8 mouse cellular contexts compared by ENCODE assay signal in genomic region chr15:85336301-85336991, GRCm38 (mm10). TPM values are rescaled to one million over a fixed set of nuclear protein-coding genes. Genes with fewer than 3 reads are reported as not detected.
DNase-seq lines count a peak whose midpoint lies in the region; ATAC-seq and TF ChIP-seq lines count a peak whose summit lies in the region.

No protein-coding gene starts in this region.

- H3K4me1 ChIP-seq in lung, embryonic 15.5 days: peaks cover 18% of the 10 kb centered on the region
- H3K4me1 ChIP-seq in olfactory bulb, adult 2 months (ENCODE audit: control insufficient read depth, insufficient read depth, low read length): peaks cover 11% of the 10 kb centered on the region

- H3K27ac ChIP-seq in lung, embryonic 15.5 days: peak overlapping the region; percentile 99
- H3K27ac ChIP-seq in olfactory bulb, adult 2 months (ENCODE audit: insufficient read depth, low read depth, low read length): peak overlapping the region; percentile 100

- WGBS in lung, embryonic 15.5 days: under 1% methylated on average over 54 of the region's 54 CpGs
- WGBS in olfactory bulb, adult 2 months: under 1% methylated on average over 54 of the region's 54 CpGs

- TF ChIP-seq POLR2A in olfactory bulb, adult 2 months (IDR thresholded peaks at IDR 0.05; ENCODE audit: insufficient read depth, low read depth, low read length): peak; percentile 80

- no peaks in the 10 kb centered on the region for H3K27me3 ChIP-seq in lung, embryonic 15.5 days

- H3K4me2 ChIP-seq in lung, embryonic 15.5 days: peak overlapping the region; percentile 76

- peak; percentile 83 to 89 for ATAC-seq in hematopoietic stem cell, adult 5-6 weeks (replicated peaks in 1 of 2; ENCODE audit: insufficient read depth in 1 of 2, low FRiP score in 2 of 2, low TSS enrichment in 1 of 2, low read depth in 1 of 2, poor library complexity in 2 of 2, severe bottlenecking in 2 of 2)
- peak; percentile 95 for ATAC-seq in lung, embryonic 15.5 days (ENCODE audit: borderline replicate concordance, extremely low read depth, low FRiP score, low TSS enrichment)

- peak; percentile 49 for DNase-seq in MEL-GATA-1-ER (ENCODE audit: extremely low read depth, low read depth)
- DNase-seq in cerebellum, adult 8-10 months: peak; percentile 76
- DNase-seq in forelimb bud, embryonic 11.5 days (ENCODE audit: low read depth, low spot score): peak; percentile 90
- peak; percentile 55 for DNase-seq in layer of hippocampus, adult 9-10 months (ENCODE audit: low spot score)
- DNase-seq in thymus, adult 18-20 months: peak; percentile 67 to 68

- peak overlapping the region; percentile 93 for H3K9ac ChIP-seq in lung, embryonic 15.5 days

- H3K4me3 ChIP-seq in lung, embryonic 15.5 days: peak overlapping the region; percentile 100
- peak overlapping the region; percentile 96 for H3K4me3 ChIP-seq in olfactory bulb, adult 2 months (ENCODE audit: insufficient read depth, low read depth, low read length)

- H3K36me3 ChIP-seq in lung, embryonic 15.5 days: no peaks in the 10 kb centered on the region

- no peak for TF ChIP-seq CTCF in olfactory bulb, adult 2 months (IDR thresholded peaks at IDR 0.05; ENCODE audit: insufficient read depth, low read depth, low read length)

- H3K9me3 ChIP-seq in lung, embryonic 15.5 days: no peaks in the 10 kb centered on the region

RNA-seq across cellular contexts. Expression of gene Atxn10, which starts 0.4 kb away (rescaled TPM):
- 77.9 and 96.6 TPM in 2 replicates for total RNA-seq in hematopoietic stem cell, adult 5-6 weeks (2017)
- polyA plus RNA-seq in lung, embryonic 15.5 days (2015; fragmentation: Nextera tagmentation; extraction: Ambion mirVana): 344 and 350 TPM in 2 replicates
- polyA plus RNA-seq in olfactory bulb, adult 2 months (2012; ENCODE audit: insufficient read depth, insufficient read length, low replicate concordance, missing spikeins): 211 TPM in 1 of 2 replicates, not detected in the other

Comparison
In these comparisons a context has a peak if more than half of its experiments do, and no peak if none do; other contexts are left out.
1. Peak in every context shown above with its lines: DNase-seq, ATAC-seq, H3K4me3 ChIP-seq and H3K27ac ChIP-seq.